Mouse (Mus musculus) bone marrow, adult 2 months (tissue): Measurements from ENCODE around the gene Dtd1. TPM values are rescaled to one million over a fixed set of nuclear protein-coding genes. Genes with fewer than 3 reads are reported as not detected.

Experiments
- H3K27ac ChIP-seq: fragments of 200-500 bp; 2 replicates; pipeline ENCODE4 v1.5.1; 2012; ENCODE audit warnings: low read depth, mild to moderate bottlenecking, control low read depth, inconsistent platforms, low read length; ENCODE audit not compliant: control insufficient read depth, poor library complexity, insufficient read depth
- H3K4me1 ChIP-seq: fragments of 200-500 bp; 2 replicates; pipeline ENCODE4 v1.6.1; 2011; ENCODE audit warnings: low read length; ENCODE audit not compliant: control insufficient read depth, insufficient read depth
- H3K4me3 ChIP-seq: fragments of 200-500 bp; replicated peaks from 2 replicates; pipeline ENCODE3; 2011; ENCODE audit warnings: mild to moderate bottlenecking, low read depth, low read length, control low read depth; ENCODE audit not compliant: control insufficient read depth
- CTCF ChIP-seq: fragments of 200-500 bp; IDR thresholded peaks from 2 replicates; pipeline ENCODE4 v1.5.1; 2011; ENCODE audit warnings: low read length, control low read depth; ENCODE audit not compliant: control insufficient read depth, insufficient read depth
- POLR2A ChIP-seq: fragments of 200-500 bp; IDR thresholded peaks from 2 replicates; pipeline ENCODE4 v1.6.1; 2011; ENCODE audit warnings: low read depth, mild to moderate bottlenecking, control low read depth, low read length, borderline replicate concordance; ENCODE audit not compliant: control insufficient read depth
- whole genome bisulfite sequencing: fragments of 180-500 bp; shearing (Covaris S2); methylation state at CpG from one replicate; pipeline ENCODE4 v1.1.7; 2018; 5-methylcytosine and 5-hydroxymethylcytosine counted together
- polyA plus RNA-seq: library from polyadenylated mRNA; stranded (reverse); fragments of >200 nt; gene quantifications from 2 replicates; pipeline ENCODE4 v1.2.4, GENCODE M21; 2011; ENCODE audit warnings: low replicate concordance; ENCODE audit not compliant: missing spikeins, insufficient read depth, insufficient read length

Dtd1 gene
- polyA plus RNA-seq, 1 experiment: 5.6 TPM

DNA sequence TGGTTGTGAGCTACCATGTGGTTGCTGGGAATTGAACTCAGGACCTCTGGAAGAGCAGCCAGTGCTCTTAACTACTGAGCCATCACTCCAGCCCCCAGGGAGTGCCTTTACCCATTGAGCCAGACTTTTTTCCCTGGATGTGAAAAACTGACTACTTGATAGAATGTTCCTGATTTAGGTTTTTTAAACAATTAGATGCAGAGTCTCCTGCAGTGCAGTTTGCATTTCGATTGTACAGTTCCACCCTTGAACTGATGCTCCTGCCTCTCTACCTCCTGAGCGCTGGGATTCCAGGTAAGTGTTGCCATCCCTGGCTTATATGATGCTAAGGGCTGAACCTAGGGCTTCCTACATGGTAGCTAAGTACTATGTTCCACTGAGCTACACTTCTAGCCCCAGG, 1.7 kb upstream of the Dtd1 start:
- 71% methylated on average over 2 of the region's 2 CpGs for WGBS
- Histone ChIP-seq H3K27ac (no peak overlapping the region), H3K4me3 (no peak overlapping the region), H3K4me1 (no peaks in the 10 kb centered on the region; the same call in 1 of the 2 replicates)
- TF ChIP-seq CTCF: no peak
- TF ChIP-seq POLR2A: no peak

DNA sequence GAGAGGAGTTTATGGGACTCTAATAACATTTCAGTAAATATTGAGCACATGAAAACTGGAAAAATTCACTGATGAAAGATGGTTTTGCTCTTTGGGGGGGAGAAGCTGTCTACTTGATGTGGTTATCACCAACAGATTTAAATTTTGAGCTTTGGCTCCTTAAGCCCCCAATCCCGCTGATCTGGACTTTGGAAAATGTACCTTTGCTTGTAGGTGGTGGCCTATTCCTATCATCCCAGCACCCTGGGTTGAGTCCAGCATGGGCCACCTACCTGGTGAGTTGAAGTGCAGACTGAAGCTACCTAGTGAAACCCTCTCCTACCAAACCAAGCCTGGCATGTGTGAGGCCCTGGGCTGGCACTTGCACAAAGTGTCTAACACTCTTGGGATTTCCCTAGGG, 1.9 kb downstream of the Dtd1 start:
- H3K27ac ChIP-seq: no peak overlapping the region
- TF ChIP-seq POLR2A (no peak), CTCF (no peak)
- no peaks in the 10 kb centered on the region; the same call in 1 of the 2 replicates for H3K4me1 ChIP-seq
- WGBS: 90% methylated on average over 1 of the region's 1 CpGs
- no peak overlapping the region for H3K4me3 ChIP-seq

DNA sequence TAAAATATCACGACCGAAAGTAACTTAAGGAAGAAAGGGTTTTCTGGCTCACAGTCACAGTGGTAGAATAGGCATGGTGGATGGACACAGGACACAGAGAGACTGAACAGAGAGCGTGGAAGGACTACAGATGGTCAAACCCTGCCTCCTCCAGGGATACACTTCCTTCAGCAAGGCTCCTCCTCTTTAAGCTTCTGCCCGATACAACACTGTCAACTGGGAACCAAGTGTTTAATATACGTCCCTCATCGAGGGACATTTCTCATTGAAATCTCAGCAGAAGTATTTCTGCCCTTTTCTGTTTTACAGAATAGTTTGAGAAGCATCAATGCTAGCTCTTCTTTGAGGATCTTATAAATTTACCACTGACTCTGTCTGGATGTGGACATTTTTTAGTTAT, 14.3 kb downstream of the Dtd1 start:
- TF ChIP-seq CTCF: no peak
- TF ChIP-seq POLR2A: no peak
- no peaks in the 10 kb centered on the region for H3K4me1 ChIP-seq
- no peak overlapping the region for H3K4me3 ChIP-seq
- H3K27ac ChIP-seq: no peak overlapping the region
- 91% methylated on average over 6 of the region's 6 CpGs for WGBS

DNA sequence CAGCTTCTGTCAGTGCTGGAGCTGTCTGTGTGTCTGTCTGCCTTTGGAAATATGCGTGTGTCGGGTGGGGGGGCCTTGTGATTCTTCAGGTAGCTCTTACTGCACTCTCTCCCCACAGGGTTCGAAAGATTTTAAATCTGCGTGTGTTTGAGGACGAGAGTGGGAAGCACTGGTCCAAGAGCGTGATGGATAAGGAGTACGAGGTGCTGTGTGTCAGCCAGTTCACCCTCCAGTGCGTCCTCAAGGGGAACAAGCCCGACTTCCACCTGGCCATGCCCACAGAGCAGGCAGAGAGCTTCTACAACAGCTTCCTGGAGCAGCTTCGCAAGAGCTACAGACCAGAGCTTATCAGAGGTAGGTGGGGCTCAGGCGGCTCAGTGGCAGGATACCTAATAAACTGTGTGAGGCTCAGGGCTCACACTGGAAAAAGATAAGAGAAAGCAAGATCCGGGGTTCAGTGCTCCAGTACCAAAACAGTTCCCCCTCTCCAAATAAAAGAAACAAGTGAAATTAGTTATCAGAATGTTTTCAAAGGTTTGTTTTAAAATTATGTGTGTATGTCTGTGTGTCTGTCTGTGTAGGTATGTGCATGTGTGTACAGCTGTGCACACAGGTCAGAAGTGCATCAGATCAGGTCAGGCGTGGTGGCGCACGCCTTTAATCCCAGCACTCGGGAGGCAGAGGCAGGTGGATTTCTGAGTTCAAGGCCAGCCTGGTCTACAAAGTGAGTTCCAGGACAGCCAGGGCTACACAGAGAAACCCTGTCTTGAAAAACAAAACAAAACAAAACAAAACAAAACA, 17.6 kb downstream of the Dtd1 start:
- 70% methylated on average over 16 of the region's 16 CpGs for WGBS
- Histone ChIP-seq H3K4me1 (no peaks in the 10 kb centered on the region), H3K27ac (no peak overlapping the region), H3K4me3 (no peak overlapping the region)
- TF ChIP-seq CTCF (no peak), POLR2A (no peak)

DNA sequence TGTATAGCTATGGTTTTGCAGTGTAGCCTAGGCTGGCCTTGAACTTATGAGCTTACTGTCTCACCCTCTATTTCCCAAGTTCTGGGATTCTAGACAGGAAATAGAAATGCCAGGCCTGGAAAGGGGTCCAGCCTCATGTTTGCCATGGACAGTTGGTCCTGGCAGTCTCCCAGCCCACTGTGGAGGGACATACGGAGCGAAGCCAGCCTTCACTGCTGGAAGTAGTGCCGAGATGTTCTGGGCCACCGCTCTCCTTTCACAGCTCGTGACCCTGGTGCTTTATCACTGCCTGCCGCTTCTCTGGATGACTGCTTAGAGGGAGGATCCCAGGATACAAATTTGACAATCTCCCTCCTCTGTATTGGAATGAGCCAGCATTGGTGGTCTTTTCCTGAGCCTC, 21.8 kb downstream of the Dtd1 start:
- Histone ChIP-seq H3K4me1 (no peaks in the 10 kb centered on the region), H3K27ac (no peak overlapping the region), H3K4me3 (no peak overlapping the region)
- TF ChIP-seq POLR2A: no peak
- TF ChIP-seq CTCF: no peak
- WGBS: 93% methylated on average over 6 of the region's 6 CpGs

DNA sequence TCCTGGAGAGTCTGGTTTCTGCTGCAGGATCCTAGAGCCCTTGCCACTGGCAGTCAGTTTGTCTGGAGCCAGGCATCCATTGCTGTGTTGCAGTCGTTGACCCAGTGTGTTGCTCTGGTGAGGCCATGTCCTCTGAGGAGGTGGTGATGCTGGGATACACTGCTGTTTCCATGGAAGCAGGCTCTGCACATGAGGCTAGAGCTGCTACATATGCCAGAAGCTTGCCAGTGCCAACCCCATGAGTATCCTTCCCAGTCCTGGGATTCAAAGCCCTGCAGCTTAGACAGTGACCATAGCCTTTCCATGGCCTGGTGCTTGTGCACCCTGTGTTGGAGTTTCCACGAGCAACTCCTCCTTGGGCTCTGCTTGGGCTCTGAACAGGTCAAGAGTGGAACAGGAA, 33.9 kb downstream of the Dtd1 start:
- H3K27ac ChIP-seq: no peak overlapping the region
- TF ChIP-seq POLR2A (no peak), CTCF (no peak)
- H3K4me1 ChIP-seq: no peaks in the 10 kb centered on the region
- WGBS: 76% methylated on average over 2 of the region's 2 CpGs
- H3K4me3 ChIP-seq: no peak overlapping the region

DNA sequence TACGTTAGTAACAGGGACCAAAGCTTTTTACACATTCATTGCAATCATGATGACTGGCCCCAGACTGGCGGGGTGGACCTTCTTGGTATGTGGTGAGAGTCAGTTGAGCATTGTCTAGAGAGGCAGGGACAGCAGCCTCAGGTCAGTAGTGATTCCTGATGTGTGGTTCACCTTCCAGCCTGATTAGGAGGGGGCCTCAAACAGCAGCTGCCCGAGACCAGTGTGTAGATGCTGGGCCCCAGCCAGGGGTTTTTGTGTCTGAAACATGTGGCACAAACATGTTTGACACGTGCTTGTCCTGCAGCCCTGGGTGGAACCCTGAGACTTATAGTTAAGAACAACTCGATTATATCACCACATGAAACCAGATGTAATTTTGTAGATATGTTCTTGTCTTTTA, 34.5 kb downstream of the Dtd1 start:
- TF ChIP-seq CTCF (no peak), POLR2A (no peak)
- no peak overlapping the region for H3K4me3 ChIP-seq
- WGBS: 70% methylated on average over 5 of the region's 5 CpGs
- H3K27ac ChIP-seq: no peak overlapping the region
- no peaks in the 10 kb centered on the region for H3K4me1 ChIP-seq

DNA sequence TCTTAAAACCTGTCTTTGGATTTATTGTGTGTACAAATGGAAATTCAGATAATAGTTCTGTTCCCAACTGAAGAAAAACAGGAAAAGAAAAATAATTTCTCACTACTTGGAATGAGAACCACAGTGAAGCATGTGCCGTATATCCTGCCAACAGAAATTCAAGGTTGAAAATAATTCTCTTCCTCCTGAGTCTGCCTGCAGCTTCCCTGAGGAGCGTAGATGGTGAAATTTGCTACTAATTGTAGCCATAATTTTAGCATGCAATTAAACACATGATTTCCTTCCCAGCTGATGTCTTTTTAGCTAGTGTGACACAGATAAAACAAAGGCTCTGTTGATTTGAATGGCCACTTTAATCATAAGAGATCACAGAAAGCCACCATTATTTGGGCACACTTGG, 35.0 kb downstream of the Dtd1 start:
- H3K4me3 ChIP-seq: no peak overlapping the region
- no peak overlapping the region for H3K27ac ChIP-seq
- TF ChIP-seq POLR2A (no peak), CTCF (no peak)
- WGBS: 85% methylated on average over 2 of the region's 2 CpGs
- no peaks in the 10 kb centered on the region for H3K4me1 ChIP-seq
